Mouse (Mus musculus) left cerebral cortex, adult 8-10 months (tissue): ENCODE data around the gene Gstm1. TPM values are rescaled to one million over a fixed set of nuclear protein-coding genes. Genes with fewer than 3 reads are reported as not detected.

Experiments used
- DNase-seq, 2 experiments: peaks; one replicate each; pipeline ENCODE4 v3.0.0; 2022; ENCODE audit warnings: low spot score in 2 of 2
- total RNA-seq, 4 experiments: library from RNA; stranded (reverse); gene quantifications; 2 replicates each; pipeline ENCODE4 v1.2.4; 2022

Gene Gstm1
- total RNA-seq, 4 experiments from 2014 or later, result 275 to 318 (median 312) TPM

GRCm38 (mm10) chr3:107966631-107967030 is 51.1 kb downstream of the Gstm1 start:
- no peak for DNase-seq

DNA sequence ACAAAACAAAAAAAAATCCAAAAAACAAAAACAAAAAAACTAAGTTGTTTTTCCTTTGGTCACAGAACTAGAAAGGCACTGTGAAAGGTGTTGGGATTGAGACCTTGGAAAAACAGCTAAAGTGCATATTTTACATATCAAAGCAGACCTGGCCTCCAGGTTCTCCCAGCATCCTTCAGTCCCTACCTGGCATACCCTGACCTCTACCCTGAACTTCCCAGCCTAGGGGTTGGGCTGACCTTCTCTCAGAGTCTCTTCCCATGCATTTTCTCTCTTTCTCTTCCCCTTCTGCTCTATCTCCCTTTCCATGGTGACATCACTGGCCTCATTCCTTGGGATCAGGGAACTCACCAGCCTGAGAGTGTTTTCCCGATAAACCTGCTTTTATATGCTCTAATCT is 52.2 kb downstream of the Gstm1 start:
- DNase-seq, result no peak

DNA sequence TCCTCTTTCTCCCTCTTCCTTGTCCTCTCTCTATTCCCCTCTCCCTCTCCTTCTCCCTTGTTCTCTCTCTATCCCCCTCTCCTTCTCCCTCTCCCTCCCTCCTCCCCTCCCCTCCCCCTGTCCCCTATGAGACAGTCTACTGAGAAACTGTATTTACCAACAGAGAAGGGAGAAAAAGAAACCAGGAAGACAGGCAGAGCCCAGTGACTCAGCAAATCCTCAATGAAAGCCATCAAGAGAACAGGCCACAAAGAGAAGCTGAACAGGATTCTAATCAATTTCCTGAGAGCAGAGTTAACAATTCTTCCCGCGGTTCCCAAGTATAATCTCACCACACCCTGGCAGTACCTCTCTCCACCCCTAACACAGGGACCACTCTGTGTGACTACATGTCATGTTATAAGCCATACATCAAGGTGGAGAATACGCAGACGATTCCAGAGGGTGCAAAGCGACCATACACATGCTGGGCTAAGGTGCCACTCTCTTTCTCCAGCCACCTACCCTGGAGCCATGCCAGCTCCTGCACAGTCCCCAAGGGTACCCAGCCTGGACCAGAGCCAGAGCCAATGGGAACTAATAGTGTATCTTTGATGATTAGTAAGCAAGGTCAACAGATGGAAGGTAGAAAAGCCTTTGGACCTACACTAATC is 53.0 kb downstream of the Gstm1 start:
- no peak for DNase-seq

GRCm38 (mm10) chr3:107964026-107964425 is 53.7 kb downstream of the Gstm1 start:
- DNase-seq, result no peak

Other genes starting within 250 kb of the Gstm1 start
- not detected for gene Eps8l3, start 140.7 kb downstream of the Gstm1 start, total RNA-seq
- 100 to 1,000 TPM; 212 to 271 (median 244) TPM for gene Gstm5, start 122.2 kb downstream of the Gstm1 start, total RNA-seq
- gene Gstm7, start 86.2 kb downstream of the Gstm1 start, total RNA-seq, result 100 to 1,000 TPM in 3 of 4 experiments, 10 to 100 TPM in 1; 88.2 to 109 (median 101) TPM
- 1 to 10 TPM; 6.2 to 8.4 (median 7.2) TPM for gene Gstm6, start 74.2 kb downstream of the Gstm1 start, total RNA-seq
- gene Gstm3, start 48.7 kb downstream of the Gstm1 start, total RNA-seq, result not detected
- gene Gstm2, start 31.5 kb downstream of the Gstm1 start, total RNA-seq, result 1 to 10 TPM; 3.6 to 6.5 (median 5.5) TPM
- 10 to 100 TPM in 3 of 4 experiments, 1 to 10 TPM in 1; 10.0 to 12.6 (median 11.2) TPM for gene Gstm4, start 26.9 kb upstream of the Gstm1 start, total RNA-seq
- 10 to 100 TPM; 56.4 to 61.4 (median 58.1) TPM for gene Ampd2, start 68.7 kb upstream of the Gstm1 start, total RNA-seq
- gene Gnat2, start 74.8 kb upstream of the Gstm1 start, total RNA-seq, result under 1 TPM in 2 of 4 experiments, not detected in 2; 0.21 to 0.46 TPM
- gene Gnai3, start 128.2 kb upstream of the Gstm1 start, total RNA-seq, result 10 to 100 TPM; 25.0 to 28.1 (median 25.9) TPM
- gene Gpr61, start 136.9 kb upstream of the Gstm1 start, total RNA-seq, result 10 to 100 TPM; 15.0 to 20.1 (median 18.2) TPM
- gene Amigo1, start 168.4 kb upstream of the Gstm1 start, total RNA-seq, result 10 to 100 TPM; 68.5 to 81.5 (median 72.9) TPM
- gene Cyb561d1, start 183.2 kb upstream of the Gstm1 start, total RNA-seq, result 10 to 100 TPM; 17.8 to 19.6 (median 18.2) TPM
- 10 to 100 TPM; 21.3 to 28.4 (median 25.4) TPM for gene Atxn7l2, start 193.0 kb upstream of the Gstm1 start, total RNA-seq
- gene Sypl2, start 208.7 kb upstream of the Gstm1 start, total RNA-seq, result 1 to 10 TPM; 1.5 to 2.2 (median 1.8) TPM
- gene Psma5, start 239.0 kb upstream of the Gstm1 start, total RNA-seq, result 10 to 100 TPM; 73.0 to 80.5 (median 79.0) TPM